Mouse (Mus musculus) lung, postnatal 36 days (tissue): ENCODE results near the gene Slc25a26.
A peak's percentile ranks its signal among the peaks of the same experiment; 100 is the strongest.

Experiments used
- DNase-seq: peaks from one replicate; pipeline ENCODE4 v3.0.0; 2022; ENCODE audit warnings: mixed read lengths

Slc25a26 gene

GRCm38 (mm10) chr6:94644641-94645040 is 144.5 kb downstream of the Slc25a26 start:
- no peak for DNase-seq

- peak; percentile 30 for DNase-seq
Measured at GRCm38 (mm10) chr6:94645723-94646122, 145.6 kb downstream of the Slc25a26 start.

GRCm38 (mm10) chr6:94646274-94646863 is 146.2 kb downstream of the Slc25a26 start:
- no peak for DNase-seq

GRCm38 (mm10) chr6:94646902-94647301 is 146.8 kb downstream of the Slc25a26 start:
- no peak for DNase-seq

GRCm38 (mm10) chr6:94647574-94648430 is 147.7 kb downstream of the Slc25a26 start:
- peak; percentile 85 for DNase-seq

- no peak for DNase-seq
Measured at GRCm38 (mm10) chr6:94648496-94648895, 148.4 kb downstream of the Slc25a26 start.

GRCm38 (mm10) chr6:94649637-94650036 is 149.5 kb downstream of the Slc25a26 start:
- DNase-seq: no peak

- no peak for DNase-seq
Measured at GRCm38 (mm10) chr6:94651541-94651940, 151.4 kb downstream of the Slc25a26 start.

GRCm38 (mm10) chr6:94652659-94653213 is 152.6 kb downstream of the Slc25a26 start:
- peak; percentile 78 for DNase-seq

- DNase-seq: peak; percentile 37
Measured at GRCm38 (mm10) chr6:94653388-94654316, 153.5 kb downstream of the Slc25a26 start.
